Comparison of ENCODE assay signal across 8 mouse cellular contexts in the genomic region with DNA sequence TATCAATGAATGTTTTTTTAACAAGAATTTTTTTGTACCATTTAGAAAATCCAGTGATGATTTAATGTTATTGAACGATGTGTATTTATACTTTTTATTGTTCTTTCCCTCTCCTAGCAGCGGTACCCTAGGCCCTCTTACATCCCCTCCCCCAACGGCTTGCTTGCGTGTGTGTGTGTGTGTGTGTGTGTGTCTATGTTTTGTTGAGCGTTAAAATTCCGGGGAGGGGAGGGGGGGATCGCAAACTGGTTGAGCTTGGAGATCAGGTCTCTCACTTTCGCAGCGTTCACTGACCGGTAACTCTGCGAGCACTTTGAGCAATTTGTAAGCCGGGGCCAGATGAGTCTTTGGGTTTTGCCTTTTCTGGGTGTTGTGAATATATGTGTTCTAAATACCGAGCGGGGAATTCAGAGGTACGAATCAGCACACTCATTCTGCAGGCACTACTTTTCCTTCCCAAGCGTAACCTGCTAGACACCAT. TPM values are rescaled to one million over a fixed set of nuclear protein-coding genes. Genes with fewer than 3 reads are reported as not detected.
DNase-seq lines count a peak whose midpoint lies in the region; ATAC-seq and TF ChIP-seq lines count a peak whose summit lies in the region.

No protein-coding gene starts in this region.

- H3K9ac ChIP-seq in intestine, embryonic 15.5 days = peak overlapping the region; percentile 93; the same call in 1 of the 2 replicates
- H3K9ac ChIP-seq in neural tube, embryonic 14.5 days (replicated peaks; ENCODE audit: low read depth, low read length) = peak overlapping the region; percentile 57; the same call in 1 of the 2 replicates

- intact Hi-C loops in left cerebral cortex, adult 2 months (cut with DNase I) = loop anchor here (5.0 to 10.0 kb wide), 3 partner anchors 301 to 734 kb away; no protein-coding TSS in a partner anchor

- peaks cover 20% of the 10 kb centered on the region for H3K4me1 ChIP-seq in embryonic facial prominence, embryonic 10.5 days
- peaks cover 4% of the 10 kb centered on the region; the same call in 1 of the 2 replicates for H3K4me1 ChIP-seq in intestine, embryonic 15.5 days (replicated peaks)
- 0 out of 2 replicates have a peak, but pooled peaks cover 4% of the 10 kb centered on the region for H3K4me1 ChIP-seq in neural tube, embryonic 14.5 days (ENCODE audit: control insufficient read depth, insufficient read depth, low read length)

- no peak overlapping the region for H3K27ac ChIP-seq in left cerebral cortex, adult 2 months
- H3K27ac ChIP-seq in embryonic facial prominence, embryonic 10.5 days (replicated peaks) = peak overlapping the region; percentile 92
- H3K27ac ChIP-seq in intestine, embryonic 15.5 days = no peak overlapping the region
- H3K27ac ChIP-seq in neural tube, embryonic 14.5 days (ENCODE audit: low read depth, low read length) = no peak overlapping the region; the same call in 1 of the 2 replicates

- peaks cover 8% of the 10 kb centered on the region for H3K36me3 ChIP-seq in embryonic facial prominence, embryonic 10.5 days (replicated peaks)
- H3K36me3 ChIP-seq in intestine, embryonic 15.5 days = no peaks in the 10 kb centered on the region
- no peaks in the 10 kb centered on the region for H3K36me3 ChIP-seq in neural tube, embryonic 14.5 days (ENCODE audit: control insufficient read depth, insufficient read depth, low read length)

- ATAC-seq in intestine, embryonic 15.5 days = no peak
- ATAC-seq in neural tube, embryonic 14.5 days (ENCODE audit: low read depth) = no peak

- under 1% methylated on average over 16 of the region's 16 CpGs for WGBS in embryonic facial prominence, embryonic 10.5 days
- under 1% methylated on average over 16 of the region's 16 CpGs for WGBS in intestine, embryonic 15.5 days
- WGBS in neural tube, embryonic 14.5 days = 0% methylated on average over 16 of the region's 16 CpGs

- H3K9me3 ChIP-seq in embryonic facial prominence, embryonic 10.5 days = no peaks in the 10 kb centered on the region
- no peaks in the 10 kb centered on the region for H3K9me3 ChIP-seq in intestine, embryonic 15.5 days
- H3K9me3 ChIP-seq in neural tube, embryonic 14.5 days (ENCODE audit: control insufficient read depth, low read length) = no peaks in the 10 kb centered on the region

- H3K27me3 ChIP-seq in embryonic facial prominence, embryonic 10.5 days (replicated peaks; ENCODE audit: low read depth, poor library complexity, severe bottlenecking) = 0 out of 2 replicates have a peak, but pooled peaks cover 6% of the 10 kb centered on the region
- no peaks in the 10 kb centered on the region for H3K27me3 ChIP-seq in intestine, embryonic 15.5 days (replicated peaks)
- H3K27me3 ChIP-seq in neural tube, embryonic 14.5 days (ENCODE audit: control insufficient read depth, insufficient read depth, low read length) = no peaks in the 10 kb centered on the region

- H3K4me2 ChIP-seq in intestine, embryonic 15.5 days (replicated peaks) = peak overlapping the region; percentile 81
- peak overlapping the region; percentile 67 for H3K4me2 ChIP-seq in neural tube, embryonic 14.5 days (ENCODE audit: low read depth, low read length)

- no peak for DNase-seq in left cerebral cortex, adult 2 months (ENCODE audit: extremely low spot score in 1 of 2, low spot score in 2 of 2)
- DNase-seq in left cerebral cortex, adult 18-20 months (ENCODE audit: low spot score in 2 of 2) = no peak
- DNase-seq in embryonic facial prominence, embryonic 10.5 days (ENCODE audit: low spot score) = peak; percentile 71
- no peak for DNase-seq in left cerebral cortex, adult 9 months (ENCODE audit: low spot score in 2 of 2)
- DNase-seq in gastrocnemius, postnatal 10 days = no peak
- no peak for DNase-seq in ovary, adult 18-20 months (ENCODE audit: low spot score)

- TF ChIP-seq CTCF in left cerebral cortex, adult 2 months (IDR thresholded peaks at IDR 0.05) = no peak

- peak overlapping the region; percentile 76 for H3K4me3 ChIP-seq in left cerebral cortex, adult 2 months
- peak overlapping the region; percentile 79 for H3K4me3 ChIP-seq in embryonic facial prominence, embryonic 10.5 days
- H3K4me3 ChIP-seq in intestine, embryonic 15.5 days (replicated peaks) = peak overlapping the region; percentile 75
- peak overlapping the region; percentile 72 for H3K4me3 ChIP-seq in neural tube, embryonic 14.5 days (ENCODE audit: low read depth, low read length)

RNA-seq across cellular contexts. Expression of a gene that starts 1.3 kb away (rescaled TPM):
- total RNA-seq in left cerebral cortex, adult 2 months (2021) = 10 to 100 TPM; 36.2 to 38.7 TPM
- 10 to 100 TPM; 28.5 to 30.1 TPM for total RNA-seq in left cerebral cortex, adult 18-20 months (2021)
- 17.2 and 18.6 TPM in 2 replicates for polyA plus RNA-seq in embryonic facial prominence, embryonic 10.5 days (2016; fragmentation: Nextera tagmentation; extraction: Ambion mirVana)
- polyA plus RNA-seq in intestine, embryonic 15.5 days (2015; fragmentation: Nextera tagmentation; extraction: Ambion mirVana) = 13.4 and 14.8 TPM in 2 replicates
- polyA plus RNA-seq in neural tube, embryonic 14.5 days (2014; fragmentation: Nextera tagmentation; extraction: Ambion mirVana) = 25.8 and 26.3 TPM in 2 replicates
- total RNA-seq in gastrocnemius, postnatal 10 days (2021) = 10 to 100 TPM; 17.8 to 30.4 TPM
